Mouse (Mus musculus) stomach, postnatal 0 days (tissue): Measurements from ENCODE around the gene Gne.

ENCODE experiments used
- CTCF ChIP-seq: IDR thresholded peaks from 2 replicates; pipeline ENCODE4 v1.5.1; 2016; ENCODE audit warnings: antibody characterized with exemption, low read depth, mild to moderate bottlenecking, moderate library complexity
- EP300 ChIP-seq: optimal IDR thresholded peaks from 2 replicates; pipeline ENCODE3; 2016; ENCODE audit warnings: antibody characterized with exemption

GRCm38 (mm10) chr4:44011799-44012198, 72.2 kb downstream of the Gne start:
- TF ChIP-seq CTCF (no peak), EP300 (no peak)
